Mouse (Mus musculus) cerebellum, adult 2 months (tissue): ENCODE results near the gene Fam122a.

ENCODE experiments used
- CTCF ChIP-seq: fragments of 200-500 bp; IDR thresholded peaks from 2 replicates; pipeline ENCODE4 v1.5.1; 2011; ENCODE audit warnings: low read depth, mild to moderate bottlenecking, control low read depth, low read length, moderate library complexity, borderline replicate concordance; ENCODE audit not compliant: insufficient read depth
- POLR2A ChIP-seq: fragments of 200-500 bp; IDR thresholded peaks from 2 replicates; pipeline ENCODE4 v1.6.1; 2011; ENCODE audit warnings: low read length, control low read depth, borderline replicate concordance; ENCODE audit not compliant: insufficient read depth

- TF ChIP-seq CTCF: no peak
- no peak for TF ChIP-seq POLR2A
Measured at GRCm38 (mm10) chr19:24517057-24517456, 39.9 kb upstream of the Fam122a start.
